8 mouse cellular contexts compared by ENCODE assay signal in genomic region chr11:75190371-75190724, GRCm38 (mm10). TPM values are rescaled to one million over a fixed set of nuclear protein-coding genes. Genes with fewer than 3 reads are reported as not detected.
DNase-seq lines count a peak whose midpoint lies in the region; ATAC-seq and TF ChIP-seq lines count a peak whose summit lies in the region.

No protein-coding gene starts in this region.

- no peaks in the 10 kb centered on the region for H3K36me3 ChIP-seq in forebrain, postnatal 0 days (ENCODE audit: insufficient read depth)
- peaks cover 5% of the 10 kb centered on the region; the same call in 1 of the 2 replicates for H3K36me3 ChIP-seq in hindbrain, embryonic 10.5 days

- WGBS in forebrain, postnatal 0 days: 2% methylated on average over 24 of the region's 24 CpGs
- under 1% methylated on average over 24 of the region's 24 CpGs for WGBS in hindbrain, embryonic 10.5 days

- ATAC-seq in forebrain, postnatal 0 days: peak; percentile 88
- ATAC-seq in megakaryocyte, adult 5-6 weeks (ENCODE audit: poor library complexity, severe bottlenecking): peak; percentile 93

- peak; percentile 96 for DNase-seq in R1 (ENCODE audit: low read depth, low spot score)
- DNase-seq in cerebellum, adult 9-10 months: peak; percentile 83
- peak; percentile 89 for DNase-seq in forebrain, postnatal 0 days
- peak; percentile 87 for DNase-seq in hindbrain, embryonic 10.5 days (ENCODE audit: low spot score)
- DNase-seq in layer of hippocampus, postnatal 36 days: peak; percentile 77 to 80
- DNase-seq in right cerebral cortex, adult 18-20 months: peak; percentile 88
- DNase-seq in urinary bladder, postnatal 25 days (ENCODE audit: low spot score): peak; percentile 64

- peak overlapping the region; percentile 82 for H3K4me3 ChIP-seq in forebrain, postnatal 0 days (ENCODE audit: low read depth, low read length)
- H3K4me3 ChIP-seq in hindbrain, embryonic 10.5 days: peak overlapping the region; percentile 93

- TF ChIP-seq CTCF in forebrain, postnatal 0 days (IDR thresholded peaks at IDR 0.05; ENCODE audit: low read depth): peak; percentile 49

- H3K27ac ChIP-seq in forebrain, postnatal 0 days (ENCODE audit: low read depth, low read length): no peak overlapping the region
- peak overlapping the region; percentile 80 for H3K27ac ChIP-seq in hindbrain, embryonic 10.5 days

- peaks cover 21% of the 10 kb centered on the region; the same call in 1 of the 2 replicates for H3K27me3 ChIP-seq in forebrain, postnatal 0 days (ENCODE audit: insufficient read depth, low read length)
- peaks cover 46% of the 10 kb centered on the region for H3K27me3 ChIP-seq in hindbrain, embryonic 10.5 days (ENCODE audit: insufficient read depth, poor library complexity, severe bottlenecking)

- peak overlapping the region; percentile 61 for H3K9ac ChIP-seq in forebrain, postnatal 0 days

- no peaks in the 10 kb centered on the region for H3K9me3 ChIP-seq in forebrain, postnatal 0 days (ENCODE audit: low read length)
- H3K9me3 ChIP-seq in hindbrain, embryonic 10.5 days: no peaks in the 10 kb centered on the region

- H3K4me2 ChIP-seq in forebrain, postnatal 0 days (ENCODE audit: low read depth): peak overlapping the region; percentile 88

- H3K4me1 ChIP-seq in forebrain, postnatal 0 days (ENCODE audit: insufficient read depth): peaks cover 20% of the 10 kb centered on the region; the same call in 1 of the 2 replicates
- peaks cover 58% of the 10 kb centered on the region for H3K4me1 ChIP-seq in hindbrain, embryonic 10.5 days (replicated peaks)

RNA-seq across cellular contexts. Expression of gene Dph1, which starts 0.7 kb away (rescaled TPM):
- 19.5 and 21.0 TPM in 2 replicates for total RNA-seq in forebrain, postnatal 0 days (2014; rRNA removed)
- 12.7 and 13.8 TPM in 2 replicates for polyA plus RNA-seq in forebrain, postnatal 0 days (2015; fragmentation: Nextera tagmentation; extraction: Ambion mirVana)
- 23.2 and 24.2 TPM in 2 replicates for polyA plus RNA-seq in hindbrain, embryonic 10.5 days (2016; fragmentation: Nextera tagmentation; extraction: Ambion mirVana)
- total RNA-seq in layer of hippocampus, postnatal 36 days (2021): 10 to 100 TPM; 33.4 to 33.9 TPM
- 0.52 and 1.3 TPM in 2 replicates for total RNA-seq in megakaryocyte, adult 5-6 weeks (2015)
- 1.8 and 2.0 TPM in 2 replicates for total RNA-seq in megakaryocyte, adult 5-6 weeks (2017)

RNA-seq across cellular contexts. Expression of gene Rtn4rl1, which starts 3.2 kb away (rescaled TPM):
- 10.6 and 11.0 TPM in 2 replicates for total RNA-seq in forebrain, postnatal 0 days (2014; rRNA removed)
- 11.9 and 15.6 TPM in 2 replicates for polyA plus RNA-seq in forebrain, postnatal 0 days (2015; fragmentation: Nextera tagmentation; extraction: Ambion mirVana)
- 2.5 and 2.8 TPM in 2 replicates for polyA plus RNA-seq in hindbrain, embryonic 10.5 days (2016; fragmentation: Nextera tagmentation; extraction: Ambion mirVana)
- total RNA-seq in layer of hippocampus, postnatal 36 days (2021): 100 to 1,000 TPM; 103 to 107 TPM
- total RNA-seq in megakaryocyte, adult 5-6 weeks (2015): 1.2 and 1.3 TPM in 2 replicates
- 0.08 and 0.81 TPM in 2 replicates for total RNA-seq in megakaryocyte, adult 5-6 weeks (2017)

RNA-seq across cellular contexts. Expression of gene Ovca2, which starts 11.7 kb away (rescaled TPM):
- 15.5 and 19.6 TPM in 2 replicates for total RNA-seq in forebrain, postnatal 0 days (2014; rRNA removed)
- polyA plus RNA-seq in forebrain, postnatal 0 days (2015; fragmentation: Nextera tagmentation; extraction: Ambion mirVana): 11.5 and 16.3 TPM in 2 replicates
- 27.6 and 33.1 TPM in 2 replicates for polyA plus RNA-seq in hindbrain, embryonic 10.5 days (2016; fragmentation: Nextera tagmentation; extraction: Ambion mirVana)
- total RNA-seq in layer of hippocampus, postnatal 36 days (2021): 10 to 100 TPM; 18.0 to 19.9 TPM
- total RNA-seq in megakaryocyte, adult 5-6 weeks (2015): 11.5 and 17.2 TPM in 2 replicates
- 7.8 and 11.0 TPM in 2 replicates for total RNA-seq in megakaryocyte, adult 5-6 weeks (2017)

RNA-seq across cellular contexts. Expression of gene Hic1, which starts 21.0 kb away (rescaled TPM):
- 4.2 and 4.5 TPM in 2 replicates for total RNA-seq in forebrain, postnatal 0 days (2014; rRNA removed)
- 1.7 TPM in 2 replicates for polyA plus RNA-seq in forebrain, postnatal 0 days (2015; fragmentation: Nextera tagmentation; extraction: Ambion mirVana)
- 0.15 and 0.52 TPM in 2 replicates for polyA plus RNA-seq in hindbrain, embryonic 10.5 days (2016; fragmentation: Nextera tagmentation; extraction: Ambion mirVana)
- 1 to 10 TPM; 2.8 to 3.6 TPM for total RNA-seq in layer of hippocampus, postnatal 36 days (2021)
- total RNA-seq in megakaryocyte, adult 5-6 weeks (2015): 0.14 TPM in 1 of 2 replicates, not detected in the other
- total RNA-seq in megakaryocyte, adult 5-6 weeks (2017): 0.04 and 0.07 TPM in 2 replicates
